Mouse (Mus musculus) hindbrain, embryonic 11.5 days (tissue): ENCODE results near the gene 4930426L09Rik. TPM values are rescaled to one million over a fixed set of nuclear protein-coding genes. Genes with fewer than 3 reads are reported as not detected.
"Not testable (repeated sequence)": the region's sequence is repeated elsewhere in the genome, so short reads cannot be mapped to it uniquely, and the experiment has no call there.

ENCODE experiments used
- ATAC-seq: fragments of 200-750 bp; cut with Nextera tagmentation; 2 replicates; pipeline ENCODE4 v1.8.0; 2017; ENCODE audit warnings: mild to moderate bottlenecking, moderate TSS enrichment, moderate library complexity; ENCODE audit not compliant: low FRiP score
- DNase-seq: peaks from one replicate; pipeline ENCODE4 v3.0.0-alpha.2; 2015; ENCODE audit warnings: low spot score
- H3K27ac ChIP-seq: fragments of 300-500 bp; sonication (generic); 2 replicates; pipeline ENCODE4 v1.5.1; 2014; ENCODE audit warnings: mild to moderate bottlenecking, low read depth, low read length
- H3K27me3 ChIP-seq: fragments of 300-500 bp; sonication (generic); 2 replicates; pipeline ENCODE4 v1.6.1; 2014; ENCODE audit warnings: mild to moderate bottlenecking, low read length, moderate library complexity, mixed read lengths; ENCODE audit not compliant: control insufficient read depth, insufficient read depth
- H3K36me3 ChIP-seq: fragments of 300-500 bp; sonication (generic); 2 replicates; pipeline ENCODE4 v1.6.1; 2014; ENCODE audit warnings: mild to moderate bottlenecking, low read length, moderate library complexity, mixed read lengths; ENCODE audit not compliant: control insufficient read depth, insufficient read depth
- H3K4me1 ChIP-seq: fragments of 300-500 bp; sonication (generic); replicated peaks from 2 replicates; pipeline ENCODE4 v1.6.1; 2014; ENCODE audit warnings: low read length, mixed read lengths; ENCODE audit not compliant: control insufficient read depth, insufficient read depth
- H3K4me2 ChIP-seq: fragments of 300-500 bp; sonication (generic); replicated peaks from 2 replicates; pipeline ENCODE4 v1.6.1; 2014; ENCODE audit warnings: mild to moderate bottlenecking, low read depth, low read length
- H3K4me3 ChIP-seq: fragments of 300-500 bp; sonication (generic); 2 replicates; pipeline ENCODE4 v1.5.1; 2014; ENCODE audit warnings: low read depth, low read length
- H3K9ac ChIP-seq: fragments of 300-500 bp; sonication (generic); 2 replicates; pipeline ENCODE4 v1.6.1; 2014; ENCODE audit warnings: low read depth, low read length
- H3K9me3 ChIP-seq: fragments of 300-500 bp; sonication (generic); 2 replicates; pipeline ENCODE4 v1.6.1; 2016; ENCODE audit warnings: low read length; ENCODE audit not compliant: control insufficient read depth
- WGBS: fragments of 180-500 bp; shearing (Covaris S2); extraction: QIAGEN DNeasy Blood & Tissue Kit; methylation state at CpG from one replicate; pipeline ENCODE4 v1.1.7; 2014; 5-methylcytosine and 5-hydroxymethylcytosine counted together
- polyA plus RNA-seq: library from polyadenylated mRNA; unstranded; fragments of >200 nt; fragmentation: Nextera tagmentation; extraction: Ambion mirVana; gene quantifications from 2 replicates; pipeline ENCODE4 v1.2.1, GENCODE M21; 2014

The 4930426L09Rik gene
- polyA plus RNA-seq, 1 experiment from 2014 or later = 0.49 TPM

GRCm38 (mm10) chr2:18992512-18993510, 5.3 kb upstream of the 4930426L09Rik start:
- Histone ChIP-seq H3K27ac (no peak overlapping the region), H3K4me3 (no peak overlapping the region), H3K4me1 (no peaks in the 10 kb centered on the region; the same call in 1 of the 2 replicates), H3K9me3 (no peaks in the 10 kb centered on the region), H3K36me3 (no peaks in the 10 kb centered on the region), H3K27me3 (no peaks in the 10 kb centered on the region), H3K4me2 (no peak overlapping the region), H3K9ac (no peak overlapping the region)
- ATAC-seq (no peak), DNase-seq (no peak)
- WGBS = 83% methylated on average over 7 of the region's 7 CpGs

GRCm38 (mm10) chr2:18996451-18997211, 1.5 kb upstream of the 4930426L09Rik start:
- Histone ChIP-seq H3K9ac (peak overlapping the region; percentile 80), H3K36me3 (no peaks in the 10 kb centered on the region), H3K27me3 (no peaks in the 10 kb centered on the region), H3K4me3 (peak overlapping the region; percentile 61), H3K9me3 (no peaks in the 10 kb centered on the region), H3K4me1 (no peaks in the 10 kb centered on the region; the same call in 1 of the 2 replicates), H3K27ac (no peak overlapping the region), H3K4me2 (peak overlapping the region; percentile 93)
- ATAC-seq = no peak
- WGBS = under 1% methylated on average over 24 of the region's 25 CpGs
- peak; percentile 51 for DNase-seq

GRCm38 (mm10) chr2:18997387-18997971, 664 bp upstream of the 4930426L09Rik start:
- Histone ChIP-seq H3K9me3 (no peaks in the 10 kb centered on the region), H3K36me3 (no peaks in the 10 kb centered on the region), H3K27me3 (no peaks in the 10 kb centered on the region), H3K4me3 (peak overlapping the region; percentile 61), H3K9ac (peak overlapping the region; percentile 80), H3K27ac (peak overlapping the region; percentile 91), H3K4me1 (no peaks in the 10 kb centered on the region; the same call in 1 of the 2 replicates), H3K4me2 (peak overlapping the region; percentile 93)
- DNase-seq (no peak), ATAC-seq (peak; percentile 80)
- WGBS = under 1% methylated on average over 44 of the region's 46 CpGs

GRCm38 (mm10) chr2:18999395-18999794, 1.3 kb downstream of the 4930426L09Rik start:
- H3K27ac ChIP-seq = no peak overlapping the region
- H3K27me3 ChIP-seq = no peaks in the 10 kb centered on the region
- no peak for ATAC-seq
- H3K4me2 ChIP-seq = no peak overlapping the region
- DNase-seq = no peak
- no peaks in the 10 kb centered on the region for H3K9me3 ChIP-seq
- 91% methylated on average over 2 of the region's 2 CpGs for WGBS
- no peaks in the 10 kb centered on the region; the same call in 1 of the 2 replicates for H3K4me1 ChIP-seq
- no peak overlapping the region for H3K9ac ChIP-seq
- H3K4me3 ChIP-seq = no peak overlapping the region
- no peaks in the 10 kb centered on the region for H3K36me3 ChIP-seq

GRCm38 (mm10) chr2:19004801-19005200, 6.7 kb downstream of the 4930426L09Rik start:
- DNase-seq = no peak
- 80% methylated on average over 10 of the region's 10 CpGs for WGBS
- Histone ChIP-seq H3K27ac (no peak overlapping the region), H3K4me2 (no peak overlapping the region), H3K9ac (no peak overlapping the region), H3K9me3 (no peaks in the 10 kb centered on the region), H3K36me3 (no peaks in the 10 kb centered on the region), H3K4me1 (no peaks in the 10 kb centered on the region), H3K27me3 (no peaks in the 10 kb centered on the region), H3K4me3 (no peak overlapping the region)
- no peak for ATAC-seq

- 82% methylated on average over 7 of the region's 7 CpGs for WGBS
- no peaks in the 10 kb centered on the region for H3K27me3 ChIP-seq
- no peaks in the 10 kb centered on the region for H3K9me3 ChIP-seq
- H3K4me2 ChIP-seq = no peak overlapping the region
- H3K9ac ChIP-seq = no peak overlapping the region
- H3K4me1 ChIP-seq = no peaks in the 10 kb centered on the region
- DNase-seq = no peak
- no peak overlapping the region for H3K4me3 ChIP-seq
- H3K36me3 ChIP-seq = no peaks in the 10 kb centered on the region
- ATAC-seq = no peak
- no peak overlapping the region for H3K27ac ChIP-seq
Observed at GRCm38 (mm10) chr2:19006124-19006523, 8.0 kb downstream of the 4930426L09Rik start.

- ATAC-seq (no peak), DNase-seq (no peak)
- H3K4me1 ChIP-seq = no peaks in the 10 kb centered on the region
- H3K4me2 ChIP-seq = no peak overlapping the region
- no peak overlapping the region for H3K4me3 ChIP-seq
- H3K27ac ChIP-seq = no peak overlapping the region
- 86% methylated on average over 4 of the region's 4 CpGs for WGBS
- H3K36me3 ChIP-seq = no peaks in the 10 kb centered on the region
- H3K9me3 ChIP-seq = no peaks in the 10 kb centered on the region
- no peaks in the 10 kb centered on the region for H3K27me3 ChIP-seq
- H3K9ac ChIP-seq = no peak overlapping the region
Observed at GRCm38 (mm10) chr2:19007580-19007979, 9.4 kb downstream of the 4930426L09Rik start.

- H3K27me3 ChIP-seq = not testable (repeated sequence)
- WGBS = 67% methylated on average over 1 of the region's 1 CpGs
Observed at GRCm38 (mm10) chr2:19010541-19010940, 12.4 kb downstream of the 4930426L09Rik start.

More at GRCm38 (mm10) chr2:19010541-19010940, 12.4 kb downstream of the 4930426L09Rik start:
- H3K36me3 ChIP-seq, H3K4me1 ChIP-seq, ATAC-seq, DNase-seq, H3K9me3 ChIP-seq, H3K27ac ChIP-seq, H3K4me2 ChIP-seq, H3K4me3 ChIP-seq, H3K9ac ChIP-seq: not testable (repeated sequence)
